In genomic region chr11:64000200-64000794, GRCm38 (mm10) we compare ENCODE assay signal across 15 mouse cellular contexts.
DNase-seq lines count a peak whose midpoint lies in the region; ATAC-seq and TF ChIP-seq lines count a peak whose summit lies in the region.
"Had no signal": no experiment of that assay in that cellular context is flagged by ENCODE, and none has a peak within 500 bp of the region (broad histone marks: within the 10 kb centered on the region; RNA-seq: fewer than 3 reads in every experiment).

No protein-coding gene starts in this region.

- H3K27me3 ChIP-seq in embryonic facial prominence, embryonic 14.5 days (replicated peaks; ENCODE audit: control insufficient read depth, insufficient read depth, low read length), result no peaks in the 10 kb centered on the region
- H3K27me3 ChIP-seq in embryonic facial prominence, embryonic 10.5 days (replicated peaks; ENCODE audit: low read depth, poor library complexity, severe bottlenecking), result no peaks in the 10 kb centered on the region
- H3K27me3 ChIP-seq in intestine, embryonic 15.5 days (replicated peaks), result no peaks in the 10 kb centered on the region
- H3K27me3 ChIP-seq in intestine, postnatal 0 days (replicated peaks; ENCODE audit: control insufficient read depth, insufficient read depth, low read length), result no peaks in the 10 kb centered on the region
- no peaks in the 10 kb centered on the region for H3K27me3 ChIP-seq in midbrain, embryonic 10.5 days (ENCODE audit: low read depth, poor library complexity, severe bottlenecking)
- H3K27me3 ChIP-seq in midbrain, postnatal 0 days (ENCODE audit: insufficient read depth, low read length), result no peaks in the 10 kb centered on the region
- no peaks in the 10 kb centered on the region for H3K27me3 ChIP-seq in stomach, embryonic 15.5 days (replicated peaks)
- H3K27me3 ChIP-seq: hindbrain, embryonic 15.5 days; limb, embryonic 12.5 days; midbrain, embryonic 12.5 days had no signal

- H3K4me1 ChIP-seq in embryonic facial prominence, embryonic 14.5 days (ENCODE audit: control insufficient read depth, insufficient read depth, low read length), result peaks cover 13% of the 10 kb centered on the region
- peaks cover 29% of the 10 kb centered on the region for H3K4me1 ChIP-seq in embryonic facial prominence, embryonic 10.5 days
- H3K4me1 ChIP-seq in intestine, embryonic 15.5 days (replicated peaks), result 0 out of 2 replicates have a peak, but pooled peaks cover 10% of the 10 kb centered on the region
- H3K4me1 ChIP-seq in intestine, postnatal 0 days (replicated peaks; ENCODE audit: control insufficient read depth, insufficient read depth, low read length), result 0 out of 2 replicates have a peak, but pooled peaks cover 7% of the 10 kb centered on the region
- H3K4me1 ChIP-seq in midbrain, embryonic 10.5 days, result peaks cover 17% of the 10 kb centered on the region
- no peaks in the 10 kb centered on the region for H3K4me1 ChIP-seq in midbrain, postnatal 0 days (ENCODE audit: insufficient read depth, low read length)
- peaks cover 19% of the 10 kb centered on the region for H3K4me1 ChIP-seq in stomach, embryonic 15.5 days

- no peak for DNase-seq in embryonic facial prominence, embryonic 14.5 days (ENCODE audit: low spot score)
- no peak for DNase-seq in embryonic facial prominence, embryonic 10.5 days (ENCODE audit: low spot score)
- DNase-seq in midbrain, embryonic 10.5 days (ENCODE audit: low spot score), result no peak
- no peak for DNase-seq in midbrain, postnatal 0 days (ENCODE audit: low spot score)
- no peak for DNase-seq in embryo, embryonic 11 days
- DNase-seq: adrenal gland, postnatal 25 days; cerebellum, adult 9-11 months; gastrocnemius, postnatal 36 days; lung, postnatal 36 days had no signal

- no peak overlapping the region for H3K4me2 ChIP-seq in embryonic facial prominence, embryonic 14.5 days (ENCODE audit: low read depth, low read length)
- no peak overlapping the region for H3K4me2 ChIP-seq in intestine, embryonic 15.5 days (replicated peaks)
- no peak overlapping the region for H3K4me2 ChIP-seq in intestine, postnatal 0 days (replicated peaks; ENCODE audit: low read depth)
- no peak overlapping the region for H3K4me2 ChIP-seq in midbrain, postnatal 0 days (ENCODE audit: low read depth, low read length, poor library complexity, severe bottlenecking)
- H3K4me2 ChIP-seq in stomach, embryonic 15.5 days, result no peak overlapping the region
- H3K4me2 ChIP-seq: hindbrain, embryonic 15.5 days; limb, embryonic 12.5 days; midbrain, embryonic 12.5 days had no signal

- no peak overlapping the region for H3K27ac ChIP-seq in embryonic facial prominence, embryonic 14.5 days (replicated peaks; ENCODE audit: low read depth, low read length)
- H3K27ac ChIP-seq in embryonic facial prominence, embryonic 10.5 days (replicated peaks), result no peak overlapping the region
- no peak overlapping the region for H3K27ac ChIP-seq in intestine, embryonic 15.5 days
- no peak overlapping the region; the same call in 1 of the 2 replicates for H3K27ac ChIP-seq in intestine, postnatal 0 days (ENCODE audit: low read depth, low read length)
- 0 out of 2 replicates have a peak overlapping the region, but pooled peaks have one; percentile 33 for H3K27ac ChIP-seq in midbrain, embryonic 10.5 days (replicated peaks)
- no peak overlapping the region for H3K27ac ChIP-seq in midbrain, postnatal 0 days (ENCODE audit: low read depth, low read length)
- H3K27ac ChIP-seq in stomach, embryonic 15.5 days, result peak overlapping the region; percentile 62
- H3K27ac ChIP-seq: hindbrain, embryonic 15.5 days; limb, embryonic 12.5 days; midbrain, embryonic 12.5 days had no signal

- no peaks in the 10 kb centered on the region for H3K9me3 ChIP-seq in embryonic facial prominence, embryonic 14.5 days (ENCODE audit: control insufficient read depth, low read length)
- H3K9me3 ChIP-seq in embryonic facial prominence, embryonic 10.5 days, result no peaks in the 10 kb centered on the region
- H3K9me3 ChIP-seq in intestine, embryonic 15.5 days, result no peaks in the 10 kb centered on the region
- H3K9me3 ChIP-seq in intestine, postnatal 0 days (ENCODE audit: control insufficient read depth), result no peaks in the 10 kb centered on the region
- no peaks in the 10 kb centered on the region for H3K9me3 ChIP-seq in midbrain, embryonic 10.5 days (replicated peaks)
- no peaks in the 10 kb centered on the region for H3K9me3 ChIP-seq in midbrain, postnatal 0 days (ENCODE audit: low read length)
- no peaks in the 10 kb centered on the region for H3K9me3 ChIP-seq in stomach, embryonic 15.5 days
- H3K9me3 ChIP-seq: hindbrain, embryonic 15.5 days; limb, embryonic 12.5 days; midbrain, embryonic 12.5 days had no signal

- no peak for TF ChIP-seq CTCF in intestine, postnatal 0 days (IDR thresholded peaks at IDR 0.05; ENCODE audit: low read depth)
- no peak for TF ChIP-seq CTCF in midbrain, postnatal 0 days (IDR thresholded peaks at IDR 0.05)

- H3K36me3 ChIP-seq in embryonic facial prominence, embryonic 14.5 days (ENCODE audit: control insufficient read depth, insufficient read depth, low read length), result no peaks in the 10 kb centered on the region
- peaks cover 7% of the 10 kb centered on the region; the same call in 1 of the 2 replicates for H3K36me3 ChIP-seq in embryonic facial prominence, embryonic 10.5 days (replicated peaks)
- no peaks in the 10 kb centered on the region for H3K36me3 ChIP-seq in intestine, embryonic 15.5 days
- no peaks in the 10 kb centered on the region for H3K36me3 ChIP-seq in intestine, postnatal 0 days (ENCODE audit: control insufficient read depth, insufficient read depth)
- 0 out of 2 replicates have a peak, but pooled peaks cover 6% of the 10 kb centered on the region for H3K36me3 ChIP-seq in midbrain, embryonic 10.5 days
- no peaks in the 10 kb centered on the region for H3K36me3 ChIP-seq in midbrain, postnatal 0 days (ENCODE audit: insufficient read depth, low read length)
- no peaks in the 10 kb centered on the region for H3K36me3 ChIP-seq in stomach, embryonic 15.5 days
- H3K36me3 ChIP-seq: hindbrain, embryonic 15.5 days; limb, embryonic 12.5 days; midbrain, embryonic 12.5 days had no signal

- 0 out of 2 replicates have a peak overlapping the region, but pooled peaks have one; percentile 10 for H3K9ac ChIP-seq in embryonic facial prominence, embryonic 14.5 days (ENCODE audit: low read depth, low read length)
- H3K9ac ChIP-seq in intestine, embryonic 15.5 days, result no peak overlapping the region
- no peak overlapping the region for H3K9ac ChIP-seq in intestine, postnatal 0 days (ENCODE audit: low read depth, low read length)
- H3K9ac ChIP-seq in midbrain, postnatal 0 days (replicated peaks; ENCODE audit: low read length, poor library complexity, severe bottlenecking), result no peak overlapping the region
- H3K9ac ChIP-seq in stomach, embryonic 15.5 days, result no peak overlapping the region
- H3K9ac ChIP-seq: hindbrain, embryonic 15.5 days; limb, embryonic 12.5 days; midbrain, embryonic 12.5 days had no signal

- ATAC-seq in embryonic facial prominence, embryonic 14.5 days (ENCODE audit: low read depth), result no peak
- 0 out of 2 replicates have a peak, but pooled peaks have one; percentile 29 for ATAC-seq in intestine, embryonic 15.5 days
- no peak for ATAC-seq in intestine, postnatal 0 days
- ATAC-seq in midbrain, postnatal 0 days (ENCODE audit: low FRiP score), result no peak
- peak; percentile 64 for ATAC-seq in stomach, embryonic 15.5 days (ENCODE audit: insufficient read depth, low FRiP score, low read depth)

- H3K4me3 ChIP-seq in embryonic facial prominence, embryonic 14.5 days (ENCODE audit: low read depth, low read length), result no peak overlapping the region
- no peak overlapping the region for H3K4me3 ChIP-seq in embryonic facial prominence, embryonic 10.5 days
- H3K4me3 ChIP-seq in intestine, embryonic 15.5 days (replicated peaks), result no peak overlapping the region
- H3K4me3 ChIP-seq in intestine, postnatal 0 days (ENCODE audit: low read depth, low read length), result no peak overlapping the region
- H3K4me3 ChIP-seq in midbrain, embryonic 10.5 days, result no peak overlapping the region
- H3K4me3 ChIP-seq in midbrain, postnatal 0 days (ENCODE audit: low read depth, low read length), result no peak overlapping the region
- no peak overlapping the region for H3K4me3 ChIP-seq in stomach, embryonic 15.5 days (replicated peaks)
- H3K4me3 ChIP-seq: hindbrain, embryonic 15.5 days; limb, embryonic 12.5 days; midbrain, embryonic 12.5 days had no signal

- WGBS in embryonic facial prominence, embryonic 14.5 days, result 59% methylated on average over 5 of the region's 5 CpGs
- WGBS in embryonic facial prominence, embryonic 10.5 days, result 63% methylated on average over 5 of the region's 5 CpGs
- 45% methylated on average over 5 of the region's 5 CpGs for WGBS in intestine, embryonic 15.5 days
- WGBS in intestine, postnatal 0 days, result 56% methylated on average over 5 of the region's 5 CpGs
- 82% methylated on average over 5 of the region's 5 CpGs for WGBS in midbrain, embryonic 10.5 days
- WGBS in midbrain, postnatal 0 days, result 75% methylated on average over 5 of the region's 5 CpGs
- WGBS in stomach, embryonic 15.5 days, result 45% methylated on average over 5 of the region's 5 CpGs

Comparison
In these comparisons a context has a peak if more than half of its experiments do, and no peak if none do; other contexts are left out.
1. ATAC-seq: peak in intestine, embryonic 15.5 days (single experiment) and stomach, embryonic 15.5 days (single experiment); none in embryonic facial prominence, embryonic 14.5 days (single experiment), intestine, postnatal 0 days (single experiment) and midbrain, postnatal 0 days (single experiment).
2. H3K27ac ChIP-seq: peak in midbrain, embryonic 10.5 days (single experiment) and stomach, embryonic 15.5 days (single experiment); none in embryonic facial prominence, embryonic 14.5 days (single experiment), embryonic facial prominence, embryonic 10.5 days (single experiment), intestine, embryonic 15.5 days (single experiment), intestine, postnatal 0 days (single experiment) and midbrain, postnatal 0 days (single experiment).